Mouse (Mus musculus) retina, postnatal 7 days (tissue): ENCODE data around the gene Rnf145.
A peak's percentile ranks its signal among the peaks of the same experiment; 100 is the strongest.

Source experiments
- DNase-seq: peaks from one replicate; pipeline ENCODE4 v3.0.0-alpha.2; 2012; ENCODE audit warnings: low read depth, low spot score

Rnf145 gene

GRCm38 (mm10) chr11:44534999-44535750 is 16.4 kb downstream of the Rnf145 start:
- DNase-seq = no peak

GRCm38 (mm10) chr11:44537403-44537802 is 18.6 kb downstream of the Rnf145 start:
- no peak for DNase-seq

- no peak for DNase-seq
These were observed 19.3 kb downstream of the Rnf145 start for GRCm38 (mm10) chr11:44538101-44538500.

- no peak for DNase-seq
These were observed 19.9 kb downstream of the Rnf145 start for GRCm38 (mm10) chr11:44538501-44539290.

- DNase-seq = no peak
These were observed 20.6 kb downstream of the Rnf145 start for GRCm38 (mm10) chr11:44539291-44539930.

GRCm38 (mm10) chr11:44540243-44540642 is 21.5 kb downstream of the Rnf145 start:
- DNase-seq = no peak

GRCm38 (mm10) chr11:44541280-44541679 is 22.5 kb downstream of the Rnf145 start:
- no peak for DNase-seq

GRCm38 (mm10) chr11:44541813-44542212 is 23.0 kb downstream of the Rnf145 start:
- no peak for DNase-seq

- no peak for DNase-seq
These were observed 24.8 kb downstream of the Rnf145 start for GRCm38 (mm10) chr11:44543593-44543992.

- DNase-seq = no peak
These were observed 25.2 kb downstream of the Rnf145 start for GRCm38 (mm10) chr11:44543996-44544395.

GRCm38 (mm10) chr11:44545181-44545580 is 26.4 kb downstream of the Rnf145 start:
- no peak for DNase-seq

GRCm38 (mm10) chr11:44546250-44546649 is 27.5 kb downstream of the Rnf145 start:
- no peak for DNase-seq

GRCm38 (mm10) chr11:44547651-44548196 is 29.0 kb downstream of the Rnf145 start:
- DNase-seq = peak; percentile 56

- no peak for DNase-seq
These were observed 30.1 kb downstream of the Rnf145 start for GRCm38 (mm10) chr11:44548816-44549215.

GRCm38 (mm10) chr11:44549511-44550278 is 30.9 kb downstream of the Rnf145 start:
- no peak for DNase-seq

- DNase-seq = no peak
These were observed 32.2 kb downstream of the Rnf145 start for GRCm38 (mm10) chr11:44550996-44551395.

GRCm38 (mm10) chr11:44554339-44554738 is 35.6 kb downstream of the Rnf145 start:
- DNase-seq = no peak

GRCm38 (mm10) chr11:44558521-44558920 is 39.8 kb downstream of the Rnf145 start:
- no peak for DNase-seq

GRCm38 (mm10) chr11:44559466-44559865 is 40.7 kb downstream of the Rnf145 start:
- no peak for DNase-seq

- no peak for DNase-seq
These were observed 41.6 kb downstream of the Rnf145 start for GRCm38 (mm10) chr11:44560396-44560795.

- DNase-seq = peak; percentile 72
These were observed 42.8 kb downstream of the Rnf145 start for GRCm38 (mm10) chr11:44561476-44562015.
